Mouse (Mus musculus): Measurements from ENCODE around the gene Tcta. TPM values are rescaled to one million over a fixed set of nuclear protein-coding genes. Genes with fewer than 3 reads are reported as not detected.

The Tcta gene
- total and polyA plus RNA-seq, 3 experiments: 3.4 to 7.0 TPM; not detected in 1

GRCm38 (mm10) chr9:108260526-108260925, 45.4 kb downstream of the Tcta start:
- Histone ChIP-seq H3K27me3 (ENCODE audit: control insufficient read depth in 1 of 2, insufficient read depth in 2 of 2, low read length in 2 of 2) (no peaks in the 10 kb centered on the region), H3K27ac (ENCODE audit: control insufficient read depth, low read depth, low read length) (no peak overlapping the region), H3K36me3 (ENCODE audit: control insufficient read depth in 1 of 2, insufficient read depth in 2 of 2, low read length in 2 of 2) (peaks cover 0 to 23% of the 10 kb centered on the region in 2 experiments; a peak in 2 of 4 replicates), H3K4me3 (ENCODE audit: control insufficient read depth in 1 of 2, insufficient read depth in 1 of 2, low read depth in 2 of 2, low read length in 2 of 2) (no peak overlapping the region), H3K4me1 (ENCODE audit: control insufficient read depth in 1 of 2, insufficient read depth in 2 of 2, low read length in 2 of 2) (peaks cover 2 to 28% of the 10 kb centered on the region in 2 experiments), H3K9me3 (replicated peaks; ENCODE audit: insufficient read depth, low read length) (no peaks in the 10 kb centered on the region), H3K9ac (ENCODE audit: control insufficient read depth, low read depth, low read length, poor library complexity, severe bottlenecking) (no peak overlapping the region), H3K79me2 (ENCODE audit: control insufficient read depth, insufficient read depth, low read length, poor library complexity) (peaks cover 12% of the 10 kb centered on the region)
- TF ChIP-seq ETS1 (IDR thresholded peaks at IDR 0.05; ENCODE audit: low read depth, low read length) (no peak), BHLHE40 (IDR thresholded peaks at IDR 0.05; ENCODE audit: borderline replicate concordance, low read depth, low read length) (no peak), CTCF (IDR thresholded peaks at IDR 0.05 in 2 of 3, conservative IDR thresholded peaks at IDR 0.05 in 1 of 3; ENCODE audit: control insufficient read depth in 1 of 3, insufficient read depth in 1 of 3, low read depth in 2 of 3, low read length in 3 of 3, poor library complexity in 1 of 3, severe bottlenecking in 1 of 3) (no peak), GABPA (IDR thresholded peaks at IDR 0.05; ENCODE audit: low read depth, low read length) (no peak)
- no peak for DNase-seq (ENCODE audit: low read depth, low spot score)

Other genes starting within 250 kb of the Tcta start
- 1.6 and 4.6 TPM in 2 replicates for gene Mst1, start 225.7 kb downstream of the Tcta start, total RNA-seq (2012; rRNA removed)
- gene Mst1, start 225.7 kb downstream of the Tcta start, polyA plus RNA-seq (2012; ENCODE audit: insufficient read depth in 1 of 2, insufficient read length in 2 of 2, low read depth in 1 of 2, low replicate concordance in 2 of 2, missing spikeins in 1 of 2): 1 to 10 TPM in 1 of 2 experiments, not detected in 1; 10.0 TPM
- 24.9 and 28.5 TPM in 2 replicates for gene Rnf123, start 222.8 kb downstream of the Tcta start, total RNA-seq (2012; rRNA removed)
- gene Rnf123, start 222.8 kb downstream of the Tcta start, polyA plus RNA-seq (2012; ENCODE audit: insufficient read depth in 1 of 2, insufficient read length in 2 of 2, low read depth in 1 of 2, low replicate concordance in 2 of 2, missing spikeins in 1 of 2): 10 to 100 TPM in 1 of 2 experiments, not detected in 1; 74.8 TPM
- 57.5 and 76.1 TPM in 2 replicates for gene Apeh, start 211.6 kb downstream of the Tcta start, total RNA-seq (2012; rRNA removed)
- gene Apeh, start 211.6 kb downstream of the Tcta start, polyA plus RNA-seq (2012; ENCODE audit: insufficient read depth in 1 of 2, insufficient read length in 2 of 2, low read depth in 1 of 2, low replicate concordance in 2 of 2, missing spikeins in 1 of 2): 10 to 100 TPM in 1 of 2 experiments, not detected in 1; 69.0 TPM
- gene Bsn, start 115.8 kb downstream of the Tcta start, total RNA-seq (2012; rRNA removed): 2.7 and 3.5 TPM in 2 replicates
- 1 to 10 TPM in 1 of 2 experiments, not detected in 1; 5.6 TPM for gene Bsn, start 115.8 kb downstream of the Tcta start, polyA plus RNA-seq (2012; ENCODE audit: insufficient read depth in 1 of 2, insufficient read length in 2 of 2, low read depth in 1 of 2, low replicate concordance in 2 of 2, missing spikeins in 1 of 2)
- 7.8 and 8.1 TPM in 2 replicates for gene Dag1, start 42.2 kb downstream of the Tcta start, total RNA-seq (2012; rRNA removed)
- 10 to 100 TPM in 1 of 2 experiments, not detected in 1; 27.6 TPM for gene Dag1, start 42.2 kb downstream of the Tcta start, polyA plus RNA-seq (2012; ENCODE audit: insufficient read depth in 1 of 2, insufficient read length in 2 of 2, low read depth in 1 of 2, low replicate concordance in 2 of 2, missing spikeins in 1 of 2)
- gene Nicn1, start 15.7 kb downstream of the Tcta start, total RNA-seq (2012; rRNA removed): 1.6 and 2.0 TPM in 2 replicates
- 1 to 10 TPM in 1 of 2 experiments, not detected in 1; 4.7 TPM for gene Nicn1, start 15.7 kb downstream of the Tcta start, polyA plus RNA-seq (2012; ENCODE audit: insufficient read depth in 1 of 2, insufficient read length in 2 of 2, low read depth in 1 of 2, low replicate concordance in 2 of 2, missing spikeins in 1 of 2)
- 0.15 and 0.26 TPM in 2 replicates for gene Amt, start 9.3 kb downstream of the Tcta start, total RNA-seq (2012; rRNA removed)
- under 1 TPM in 1 of 2 experiments, not detected in 1; 0.58 TPM for gene Amt, start 9.3 kb downstream of the Tcta start, polyA plus RNA-seq (2012; ENCODE audit: insufficient read depth in 1 of 2, insufficient read length in 2 of 2, low read depth in 1 of 2, low replicate concordance in 2 of 2, missing spikeins in 1 of 2)
- 80.9 and 83.1 TPM in 2 replicates for gene Rhoa, start within 50 bp of the Tcta start, total RNA-seq (2012; rRNA removed)
- 100 to 1,000 TPM in 1 of 2 experiments, not detected in 1; 241 TPM for gene Rhoa, start within 50 bp of the Tcta start, polyA plus RNA-seq (2012; ENCODE audit: insufficient read depth in 1 of 2, insufficient read length in 2 of 2, low read depth in 1 of 2, low replicate concordance in 2 of 2, missing spikeins in 1 of 2)
- gene Gpx1, start 32.7 kb upstream of the Tcta start, total RNA-seq (2012; rRNA removed): 1,163 and 1,351 TPM in 2 replicates
- 1,000 to 10,000 TPM; 1,085 to 1,266 TPM for gene Gpx1, start 32.7 kb upstream of the Tcta start, polyA plus RNA-seq (2012; ENCODE audit: insufficient read depth in 1 of 2, insufficient read length in 2 of 2, low read depth in 1 of 2, low replicate concordance in 2 of 2, missing spikeins in 1 of 2)
- 85.4 and 88.4 TPM in 2 replicates for gene Usp4, start 41.7 kb upstream of the Tcta start, total RNA-seq (2012; rRNA removed)
- gene Usp4, start 41.7 kb upstream of the Tcta start, polyA plus RNA-seq (2012; ENCODE audit: insufficient read depth in 1 of 2, insufficient read length in 2 of 2, low read depth in 1 of 2, low replicate concordance in 2 of 2, missing spikeins in 1 of 2): 100 to 1,000 TPM in 1 of 2 experiments, not detected in 1; 128 TPM
- 0.69 and 0.92 TPM in 2 replicates for gene 1700102P08Rik, start 86.6 kb upstream of the Tcta start, total RNA-seq (2012; rRNA removed)
- 1 to 10 TPM in 1 of 2 experiments, not detected in 1; 1.0 TPM for gene 1700102P08Rik, start 86.6 kb upstream of the Tcta start, polyA plus RNA-seq (2012; ENCODE audit: insufficient read depth in 1 of 2, insufficient read length in 2 of 2, low read depth in 1 of 2, low replicate concordance in 2 of 2, missing spikeins in 1 of 2)
- gene Ccdc36, start 122.3 kb upstream of the Tcta start, total RNA-seq (2012; rRNA removed): not detected in 2 replicates
- gene Ccdc36, start 122.3 kb upstream of the Tcta start, polyA plus RNA-seq (2012; ENCODE audit: insufficient read depth in 1 of 2, insufficient read length in 2 of 2, low read depth in 1 of 2, low replicate concordance in 2 of 2, missing spikeins in 1 of 2): not detected
- not detected in 2 replicates for gene BC048562, start 130.3 kb upstream of the Tcta start, total RNA-seq (2012; rRNA removed)
- gene BC048562, start 130.3 kb upstream of the Tcta start, polyA plus RNA-seq (2012; ENCODE audit: insufficient read depth in 1 of 2, insufficient read length in 2 of 2, low read depth in 1 of 2, low replicate concordance in 2 of 2, missing spikeins in 1 of 2): not detected
- 18.3 and 23.1 TPM in 2 replicates for gene Ccdc71, start 154.4 kb upstream of the Tcta start, total RNA-seq (2012; rRNA removed)
- gene Ccdc71, start 154.4 kb upstream of the Tcta start, polyA plus RNA-seq (2012; ENCODE audit: insufficient read depth in 1 of 2, insufficient read length in 2 of 2, low read depth in 1 of 2, low replicate concordance in 2 of 2, missing spikeins in 1 of 2): 10 to 100 TPM in 1 of 2 experiments, not detected in 1; 39.9 TPM
- 48.0 and 71.9 TPM in 2 replicates for gene Klhdc8b, start 155.4 kb upstream of the Tcta start, total RNA-seq (2012; rRNA removed)
- gene Klhdc8b, start 155.4 kb upstream of the Tcta start, polyA plus RNA-seq (2012; ENCODE audit: insufficient read depth in 1 of 2, insufficient read length in 2 of 2, low read depth in 1 of 2, low replicate concordance in 2 of 2, missing spikeins in 1 of 2): 10 to 100 TPM; 57.3 to 77.2 TPM
- gene Lamb2, start 173.6 kb upstream of the Tcta start, total RNA-seq (2012; rRNA removed): 0.56 and 0.58 TPM in 2 replicates
- under 1 TPM in 1 of 2 experiments, not detected in 1; 0.84 TPM for gene Lamb2, start 173.6 kb upstream of the Tcta start, polyA plus RNA-seq (2012; ENCODE audit: insufficient read depth in 1 of 2, insufficient read length in 2 of 2, low read depth in 1 of 2, low replicate concordance in 2 of 2, missing spikeins in 1 of 2)
- 69.0 and 76.1 TPM in 2 replicates for gene Usp19, start 184.4 kb upstream of the Tcta start, total RNA-seq (2012; rRNA removed)
- 100 to 1,000 TPM in 1 of 2 experiments, not detected in 1; 162 TPM for gene Usp19, start 184.4 kb upstream of the Tcta start, polyA plus RNA-seq (2012; ENCODE audit: insufficient read depth in 1 of 2, insufficient read length in 2 of 2, low read depth in 1 of 2, low replicate concordance in 2 of 2, missing spikeins in 1 of 2)
- 267 and 286 TPM in 2 replicates for gene Qars, start 201.5 kb upstream of the Tcta start, total RNA-seq (2012; rRNA removed)
- gene Qars, start 201.5 kb upstream of the Tcta start, polyA plus RNA-seq (2012; ENCODE audit: insufficient read depth in 1 of 2, insufficient read length in 2 of 2, low read depth in 1 of 2, low replicate concordance in 2 of 2, missing spikeins in 1 of 2): 100 to 1,000 TPM in 1 of 2 experiments, not detected in 1; 407 TPM
- gene Qrich1, start 210.6 kb upstream of the Tcta start, total RNA-seq (2012; rRNA removed): 122 and 126 TPM in 2 replicates
- 100 to 1,000 TPM in 1 of 2 experiments, 10 to 100 TPM in 1; 84.5 to 161 TPM for gene Qrich1, start 210.6 kb upstream of the Tcta start, polyA plus RNA-seq (2012; ENCODE audit: insufficient read depth in 1 of 2, insufficient read length in 2 of 2, low read depth in 1 of 2, low replicate concordance in 2 of 2, missing spikeins in 1 of 2)

Data from MEL (cell line).